Mouse (Mus musculus) testis, adult 2 months (tissue): ENCODE measurements around the gene Fam189a1.

Experiments used
- CTCF ChIP-seq: fragments of 200-500 bp; IDR thresholded peaks from 2 replicates; pipeline ENCODE4 v1.5.1; 2012; ENCODE audit warnings: low read depth, mild to moderate bottlenecking, inconsistent platforms, low read length, moderate library complexity; ENCODE audit not compliant: control insufficient read depth, insufficient read depth, insufficient replicate concordance
- POLR2A ChIP-seq: fragments of 200-500 bp; IDR thresholded peaks from 2 replicates; pipeline ENCODE4 v1.6.1; 2012; ENCODE audit warnings: low read depth, mild to moderate bottlenecking, inconsistent platforms, low read length, moderate library complexity; ENCODE audit not compliant: control insufficient read depth

- no peak for TF ChIP-seq CTCF
- no peak for TF ChIP-seq POLR2A
These were observed 39.5 kb downstream of the Fam189a1 start for GRCm38 (mm10) chr7:65116903-65117302.
